Mouse (Mus musculus): ENCODE measurements around the gene Retn.

Retn gene

GRCm38 (mm10) chr8:3655526-3655925 is at the start of gene Retn:
Gene Retn (plus strand): TSS chr8:3655770.
- no peak for DNase-seq (ENCODE audit: low read depth, low spot score)

- DNase-seq (ENCODE audit: low read depth, low spot score), result no peak
These were observed 49.0 kb upstream of the Retn start for GRCm38 (mm10) chr8:3606593-3606992.

GRCm38 (mm10) chr8:3607822-3608221 is 47.7 kb upstream of the Retn start:
- DNase-seq (ENCODE audit: low read depth, low spot score), result no peak

GRCm38 (mm10) chr8:3609046-3609815 is 46.3 kb upstream of the Retn start:
- DNase-seq (ENCODE audit: low read depth, low spot score), result no peak

GRCm38 (mm10) chr8:3609816-3610150 is 45.8 kb upstream of the Retn start:
- no peak for DNase-seq (ENCODE audit: low read depth, low spot score)

GRCm38 (mm10) chr8:3621199-3621970 is 34.2 kb upstream of the Retn start, which contains the start of the genes Xab2 and Pet100:
Gene Xab2 (minus strand): TSS chr8:3621316.
Gene Pet100 (plus strand): TSS chr8:3621548.
- DNase-seq (ENCODE audit: low read depth, low spot score), result peak; percentile 100

GRCm38 (mm10) chr8:3622119-3622518 is 33.5 kb upstream of the Retn start:
- DNase-seq (ENCODE audit: low read depth, low spot score), result no peak

- no peak for DNase-seq (ENCODE audit: low read depth, low spot score)
These were observed 30.1 kb upstream of the Retn start, which contains the start of gene Pcp2 for GRCm38 (mm10) chr8:3625445-3625844. Gene Pcp2 (minus strand): TSS chr8:3625545.

- no peak for DNase-seq (ENCODE audit: low read depth, low spot score)
These were observed 28.6 kb upstream of the Retn start for GRCm38 (mm10) chr8:3626971-3627370.

GRCm38 (mm10) chr8:3628014-3628413 is 27.6 kb upstream of the Retn start:
- DNase-seq (ENCODE audit: low read depth, low spot score), result peak; percentile 75

GRCm38 (mm10) chr8:3630647-3631477 is 24.7 kb upstream of the Retn start, which contains the start of gene Stxbp2:
Gene Stxbp2 (plus strand): TSS chr8:3630955.
- DNase-seq (ENCODE audit: low read depth, low spot score), result peak; percentile 91

- peak; percentile 75 for DNase-seq (ENCODE audit: low read depth, low spot score)
These were observed 24.1 kb upstream of the Retn start for GRCm38 (mm10) chr8:3631478-3631875.

- DNase-seq (ENCODE audit: low read depth, low spot score), result peak; percentile 78
These were observed 9.8 kb upstream of the Retn start for GRCm38 (mm10) chr8:3645804-3646203.

- DNase-seq (ENCODE audit: low read depth, low spot score), result no peak
These were observed 8.6 kb upstream of the Retn start for GRCm38 (mm10) chr8:3646824-3647531.

- no peak for DNase-seq (ENCODE audit: low read depth, low spot score)
These were observed 8.0 kb upstream of the Retn start for GRCm38 (mm10) chr8:3647561-3647960.

- DNase-seq (ENCODE audit: low read depth, low spot score), result no peak
These were observed 7.3 kb upstream of the Retn start for GRCm38 (mm10) chr8:3648268-3648667.

- no peak for DNase-seq (ENCODE audit: low read depth, low spot score)
These were observed 6.6 kb upstream of the Retn start for GRCm38 (mm10) chr8:3648990-3649389.

- no peak for DNase-seq (ENCODE audit: low read depth, low spot score)
These were observed 2.7 kb upstream of the Retn start for GRCm38 (mm10) chr8:3652845-3653244.

GRCm38 (mm10) chr8:3654726-3655508 is 653 bp upstream of the Retn start:
- no peak for DNase-seq (ENCODE audit: low read depth, low spot score)

- no peak for DNase-seq (ENCODE audit: low read depth, low spot score)
These were observed 1.3 kb downstream of the Retn start for GRCm38 (mm10) chr8:3656725-3657381.
